Mouse (Mus musculus): ENCODE results near the gene Utp15. TPM values are rescaled to one million over a fixed set of nuclear protein-coding genes. Genes with fewer than 3 reads are reported as not detected.

The Utp15 gene
- polyA plus RNA-seq, 1 experiment from 2014 or later, result 29.8 TPM

Other genes starting within 250 kb of the Utp15 start
- 1.7 and 3.7 TPM in 2 replicates for gene Arhgef28, start 56.6 kb downstream of the Utp15 start, polyA plus RNA-seq (2015; fragmentation: Nextera tagmentation; extraction: Ambion mirVana)
- 28.4 and 28.5 TPM in 2 replicates for gene Ankra2, start within 50 bp of the Utp15 start, polyA plus RNA-seq (2015; fragmentation: Nextera tagmentation; extraction: Ambion mirVana)
- not detected in 2 replicates for gene Gm21976, start 16.8 kb upstream of the Utp15 start, polyA plus RNA-seq (2015; fragmentation: Nextera tagmentation; extraction: Ambion mirVana)
- gene Btf3, start 54.0 kb upstream of the Utp15 start, polyA plus RNA-seq (2015; fragmentation: Nextera tagmentation; extraction: Ambion mirVana), result 813 and 840 TPM in 2 replicates
- 0.04 TPM in 1 of 2 replicates, not detected in the other for gene Foxd1, start 91.2 kb upstream of the Utp15 start, polyA plus RNA-seq (2015; fragmentation: Nextera tagmentation; extraction: Ambion mirVana)
- gene Gm10320, start 229.0 kb upstream of the Utp15 start, polyA plus RNA-seq (2015; fragmentation: Nextera tagmentation; extraction: Ambion mirVana), result 0.82 and 1.8 TPM in 2 replicates